Mouse (Mus musculus): ENCODE results near the gene Acot12.

DNA sequence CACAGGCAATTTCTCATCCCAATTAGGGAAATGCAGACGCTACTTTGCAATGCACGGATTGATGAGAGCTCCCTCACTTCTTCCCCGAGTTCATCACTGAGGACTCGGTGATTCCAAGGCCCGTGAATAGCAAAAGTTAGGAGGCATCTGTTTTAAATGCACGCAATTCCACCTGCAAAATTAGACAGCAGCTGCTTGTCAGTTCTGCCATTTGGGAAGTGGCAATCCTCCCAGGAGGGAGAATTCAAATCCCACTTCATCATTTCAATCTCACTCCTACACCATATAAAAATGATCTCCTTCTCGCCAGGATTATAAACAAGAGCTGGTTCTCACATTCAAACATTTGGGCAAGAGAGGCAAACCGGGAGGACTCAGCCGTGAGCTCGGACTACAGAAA, 56.1 kb downstream of the Acot12 start:
- TF ChIP-seq POLR2A (IDR thresholded peaks at IDR 0.05; ENCODE audit: low read depth, low read length) (no peak), CTCF (IDR thresholded peaks at IDR 0.05; ENCODE audit: extremely low read depth, insufficient read length, insufficient replicate concordance, low read depth, low read length) (no peak)

Data from small intestine, adult 2 months (tissue).